Mouse (Mus musculus) hindbrain, embryonic 10.5 days (tissue): ENCODE results near the gene Pak6. TPM values are rescaled to one million over a fixed set of nuclear protein-coding genes. Genes with fewer than 3 reads are reported as not detected.

Experiments
- DNase-seq: peaks from one replicate; pipeline ENCODE4 v3.0.0-alpha.2; 2017; ENCODE audit warnings: low spot score
- H3K27ac ChIP-seq: fragments of 300-500 bp; sonication (generic); 2 replicates; pipeline ENCODE4 v1.5.1; 2016; ENCODE audit warnings: mild to moderate bottlenecking, moderate library complexity
- H3K27me3 ChIP-seq: fragments of 300-500 bp; sonication (generic); 2 replicates; pipeline ENCODE4 v1.6.1; 2016; ENCODE audit warnings: mild to moderate bottlenecking; ENCODE audit not compliant: poor library complexity, insufficient read depth, severe bottlenecking
- H3K36me3 ChIP-seq: fragments of 300-500 bp; sonication (generic); 2 replicates; pipeline ENCODE4 v1.6.1; 2016; ENCODE audit warnings: mild to moderate bottlenecking, moderate library complexity
- H3K4me1 ChIP-seq: fragments of 300-500 bp; sonication (generic); replicated peaks from 2 replicates; pipeline ENCODE4 v1.6.1; 2016; ENCODE audit warnings: mild to moderate bottlenecking
- H3K4me3 ChIP-seq: fragments of 300-500 bp; sonication (generic); 2 replicates; pipeline ENCODE4 v1.5.1; 2016; ENCODE audit warnings: mild to moderate bottlenecking, moderate library complexity
- H3K9me3 ChIP-seq: fragments of 300-500 bp; sonication (generic); 2 replicates; pipeline ENCODE4 v1.6.1; 2016; ENCODE audit warnings: mild to moderate bottlenecking, moderate library complexity
- WGBS: fragments of 180-500 bp; shearing (Covaris S2); methylation state at CpG from one replicate; pipeline ENCODE4 v1.1.7; 2016; 5-methylcytosine and 5-hydroxymethylcytosine counted together
- polyA plus RNA-seq: library from polyadenylated mRNA; unstranded; fragments of >200 nt; fragmentation: Nextera tagmentation; extraction: Ambion mirVana; gene quantifications from 2 replicates; pipeline ENCODE4 v1.2.1, GENCODE M21; 2016

The Pak6 gene
- polyA plus RNA-seq, 1 experiment from 2014 or later = 0.90 TPM

GRCm38 (mm10) chr2:118671728-118672127 lies 8.6 kb downstream of the Pak6 start:
- DNase-seq = no peak
- Histone ChIP-seq H3K27ac (no peak overlapping the region), H3K27me3 (peaks cover 75% of the 10 kb centered on the region), H3K4me1 (peaks cover 20% of the 10 kb centered on the region), H3K9me3 (no peaks in the 10 kb centered on the region), H3K36me3 (no peaks in the 10 kb centered on the region), H3K4me3 (no peak overlapping the region)
- WGBS = 66% methylated on average over 1 of the region's 1 CpGs

DNA sequence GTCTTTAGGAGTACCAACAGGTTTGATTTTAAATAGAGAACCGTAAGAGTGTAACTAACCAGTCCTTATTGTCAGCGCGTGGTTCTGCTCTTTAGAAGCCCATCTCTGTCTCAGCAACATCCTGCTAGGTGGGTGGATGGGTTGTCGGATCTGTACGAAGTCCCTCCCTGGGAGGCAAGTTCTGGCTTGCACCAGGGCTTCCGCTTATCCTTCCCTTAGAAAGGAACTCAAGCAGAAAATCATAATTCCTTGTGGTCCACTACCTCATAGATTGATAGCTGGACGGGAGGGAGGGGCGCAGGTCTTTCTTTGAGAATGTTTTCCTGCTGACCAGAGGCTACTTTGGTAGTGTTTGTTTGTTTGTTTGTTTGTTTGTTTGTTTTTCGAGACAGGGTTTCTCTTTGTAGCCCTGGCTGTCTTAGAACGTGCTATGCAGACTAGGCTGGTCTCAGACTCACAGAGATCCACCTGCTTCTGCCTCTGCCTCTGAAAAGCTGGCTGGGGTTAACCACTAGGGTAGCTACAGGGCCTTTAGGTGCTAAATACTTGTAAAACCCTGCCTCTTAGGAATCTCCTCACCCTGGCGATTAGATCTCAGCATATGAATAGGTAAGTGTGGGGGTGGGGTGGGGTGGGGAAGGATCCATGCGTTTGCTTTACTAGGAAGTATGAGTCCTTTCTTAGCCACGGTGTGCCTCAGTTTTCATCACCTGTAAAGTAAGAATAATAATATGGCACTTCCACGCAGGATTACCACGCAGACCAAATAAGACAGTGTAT lies 10.8 kb downstream of the Pak6 start:
- peaks cover 93% of the 10 kb centered on the region for H3K27me3 ChIP-seq
- H3K36me3 ChIP-seq = no peaks in the 10 kb centered on the region
- peaks cover 23% of the 10 kb centered on the region for H3K4me1 ChIP-seq
- no peak for DNase-seq
- WGBS = 25% methylated on average over 15 of the region's 15 CpGs
- no peak overlapping the region for H3K4me3 ChIP-seq
- no peaks in the 10 kb centered on the region for H3K9me3 ChIP-seq
- no peak overlapping the region for H3K27ac ChIP-seq

DNA sequence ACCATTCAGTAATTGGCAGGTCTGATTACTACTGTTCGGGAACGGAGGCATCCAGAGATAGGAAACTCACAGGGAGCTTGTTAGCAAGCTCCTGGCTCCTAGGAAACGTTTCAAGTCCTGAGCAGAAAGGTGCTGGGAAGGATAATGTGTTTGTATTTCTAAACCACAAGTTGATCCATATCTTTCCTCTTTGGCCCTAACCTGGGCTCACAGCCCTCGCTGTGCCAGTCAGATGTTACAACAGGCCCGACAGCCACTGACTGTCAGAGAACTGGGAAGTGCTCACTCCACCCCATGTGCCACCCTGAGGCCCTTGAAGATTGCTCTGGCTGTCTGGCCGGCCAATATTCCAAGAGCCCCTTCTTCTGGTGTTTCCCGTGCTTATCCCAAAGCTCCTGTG lies 11.4 kb downstream of the Pak6 start:
- Histone ChIP-seq H3K27ac (no peak overlapping the region), H3K4me3 (no peak overlapping the region), H3K9me3 (no peaks in the 10 kb centered on the region), H3K27me3 (peaks cover 96% of the 10 kb centered on the region), H3K4me1 (peaks cover 23% of the 10 kb centered on the region), H3K36me3 (no peaks in the 10 kb centered on the region)
- WGBS = 20% methylated on average over 7 of the region's 7 CpGs
- DNase-seq = no peak

GRCm38 (mm10) chr2:118676839-118677741 lies 14.0 kb downstream of the Pak6 start:
- no peak for DNase-seq
- under 1% methylated on average over 89 of the region's 89 CpGs for WGBS
- Histone ChIP-seq H3K27ac (peak overlapping the region; percentile 62; the same call in 1 of the 2 replicates), H3K4me1 (peaks cover 21% of the 10 kb centered on the region), H3K9me3 (no peaks in the 10 kb centered on the region), H3K27me3 (peaks cover 94% of the 10 kb centered on the region), H3K4me3 (peak overlapping the region; percentile 64), H3K36me3 (no peaks in the 10 kb centered on the region)

GRCm38 (mm10) chr2:118677817-118678216 lies 14.7 kb downstream of the Pak6 start:
- H3K9me3 ChIP-seq = no peaks in the 10 kb centered on the region
- H3K27ac ChIP-seq = 0 out of 2 replicates have a peak overlapping the region, but pooled peaks have one; percentile 62
- WGBS = 17% methylated on average over 4 of the region's 4 CpGs
- DNase-seq = no peak
- H3K36me3 ChIP-seq = no peaks in the 10 kb centered on the region
- H3K4me3 ChIP-seq = peak overlapping the region; percentile 64
- peaks cover 26% of the 10 kb centered on the region for H3K4me1 ChIP-seq
- H3K27me3 ChIP-seq = peaks cover 92% of the 10 kb centered on the region

- H3K27me3 ChIP-seq = peaks cover 79% of the 10 kb centered on the region
- H3K4me1 ChIP-seq = peaks cover 19% of the 10 kb centered on the region
- no peak overlapping the region for H3K4me3 ChIP-seq
- DNase-seq = no peak
- H3K27ac ChIP-seq = no peak overlapping the region
- H3K36me3 ChIP-seq = no peaks in the 10 kb centered on the region
- H3K9me3 ChIP-seq = no peaks in the 10 kb centered on the region
- 77% methylated on average over 3 of the region's 3 CpGs for WGBS
These were observed 16.5 kb downstream of the Pak6 start for GRCm38 (mm10) chr2:118679577-118679976.

DNA sequence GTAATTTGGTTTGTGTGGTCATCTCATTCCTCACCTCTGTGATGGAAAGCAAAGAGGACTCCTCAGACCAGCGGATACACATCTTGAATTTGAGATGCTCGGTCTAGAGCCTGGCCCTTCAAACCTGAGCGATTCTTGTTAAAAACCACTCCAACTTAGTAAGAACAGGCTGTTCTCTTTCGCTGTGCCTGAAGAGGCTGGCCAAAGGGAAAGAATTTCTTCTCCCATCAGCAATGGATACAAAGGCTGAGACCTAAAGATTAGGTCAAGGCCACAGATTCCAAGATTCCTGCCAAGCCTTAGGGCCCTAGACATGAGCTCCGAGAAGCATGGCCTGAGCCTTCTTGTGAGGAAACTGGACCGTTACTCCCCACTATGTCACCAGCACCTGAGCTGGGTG lies 17.8 kb downstream of the Pak6 start:
- 92% methylated on average over 6 of the region's 6 CpGs for WGBS

DNA sequence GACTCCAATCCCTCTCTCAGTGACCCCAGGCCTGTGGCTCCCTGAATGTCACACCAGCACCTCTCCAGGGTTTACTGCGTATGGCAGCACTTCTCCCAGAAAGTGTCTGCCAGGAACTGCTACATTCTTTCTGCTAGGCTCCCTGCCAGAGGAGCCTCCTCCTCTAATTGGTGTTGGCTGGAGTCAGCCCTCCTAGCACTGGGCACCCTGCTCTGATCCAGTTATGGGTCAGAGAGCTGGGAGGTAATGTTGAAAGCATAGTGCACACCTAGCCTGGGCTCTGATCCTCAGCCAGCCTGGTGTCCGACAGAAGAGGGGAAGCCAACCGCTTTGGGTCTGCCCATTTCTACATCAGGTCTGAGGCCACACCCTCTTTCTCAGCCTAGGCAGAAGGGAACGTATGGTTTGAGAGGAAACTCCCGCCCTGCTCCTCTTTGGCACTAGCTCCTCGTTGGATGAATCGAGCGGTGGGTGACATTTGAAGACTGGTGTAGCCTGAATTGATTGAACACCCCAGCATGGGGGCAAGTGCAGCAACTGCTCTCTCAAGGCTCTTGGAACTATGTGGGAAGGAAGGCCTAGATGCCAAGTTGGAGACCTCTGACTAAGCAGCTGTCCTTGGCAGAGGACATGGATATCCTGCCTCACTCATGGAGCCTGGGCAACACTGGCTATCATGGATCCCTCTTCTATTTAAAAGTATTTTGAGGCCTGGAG lies 19.6 kb downstream of the Pak6 start:
- Histone ChIP-seq H3K27ac (no peak overlapping the region), H3K9me3 (no peaks in the 10 kb centered on the region), H3K36me3 (no peaks in the 10 kb centered on the region), H3K4me3 (no peak overlapping the region), H3K4me1 (peaks cover 7% of the 10 kb centered on the region), H3K27me3 (peaks cover 56% of the 10 kb centered on the region)
- DNase-seq = no peak
- 58% methylated on average over 8 of the region's 8 CpGs for WGBS

More for the DNA sequence above, 17.8 kb downstream of the Pak6 start:
- Histone ChIP-seq H3K9me3 (no peaks in the 10 kb centered on the region), H3K4me1 (peaks cover 19% of the 10 kb centered on the region), H3K27ac (no peak overlapping the region), H3K4me3 (no peak overlapping the region), H3K27me3 (peaks cover 65% of the 10 kb centered on the region), H3K36me3 (no peaks in the 10 kb centered on the region)
- DNase-seq = no peak

GRCm38 (mm10) chr2:118685088-118685487 lies 22.0 kb downstream of the Pak6 start:
- Histone ChIP-seq H3K36me3 (no peaks in the 10 kb centered on the region), H3K4me3 (no peak overlapping the region), H3K9me3 (no peaks in the 10 kb centered on the region), H3K27ac (no peak overlapping the region), H3K27me3 (peaks cover 39% of the 10 kb centered on the region), H3K4me1 (0 out of 2 replicates have a peak, but pooled peaks cover 9% of the 10 kb centered on the region)
- DNase-seq = no peak
- WGBS = 91% methylated on average over 4 of the region's 4 CpGs

GRCm38 (mm10) chr2:118686693-118687092 lies 23.6 kb downstream of the Pak6 start:
- Histone ChIP-seq H3K9me3 (no peaks in the 10 kb centered on the region), H3K36me3 (no peaks in the 10 kb centered on the region), H3K4me3 (no peak overlapping the region), H3K27me3 (peaks cover 30% of the 10 kb centered on the region), H3K27ac (no peak overlapping the region), H3K4me1 (0 out of 2 replicates have a peak, but pooled peaks cover 9% of the 10 kb centered on the region)
- DNase-seq = no peak
- WGBS = 82% methylated on average over 8 of the region's 8 CpGs

- Histone ChIP-seq H3K27ac (no peak overlapping the region), H3K4me3 (no peak overlapping the region), H3K36me3 (no peaks in the 10 kb centered on the region), H3K27me3 (peaks cover 25% of the 10 kb centered on the region), H3K9me3 (no peaks in the 10 kb centered on the region), H3K4me1 (0 out of 2 replicates have a peak, but pooled peaks cover 5% of the 10 kb centered on the region)
- DNase-seq = no peak
- 93% methylated on average over 3 of the region's 3 CpGs for WGBS
These were observed 24.7 kb downstream of the Pak6 start for GRCm38 (mm10) chr2:118687791-118688190.

- no peaks in the 10 kb centered on the region for H3K36me3 ChIP-seq
- H3K27me3 ChIP-seq = peaks cover 39% of the 10 kb centered on the region
- H3K4me3 ChIP-seq = no peak overlapping the region
- no peaks in the 10 kb centered on the region for H3K9me3 ChIP-seq
- DNase-seq = no peak
- H3K27ac ChIP-seq = no peak overlapping the region
- H3K4me1 ChIP-seq = 0 out of 2 replicates have a peak, but pooled peaks cover 11% of the 10 kb centered on the region
- WGBS = 82% methylated on average over 10 of the region's 10 CpGs
These were observed 26.8 kb downstream of the Pak6 start for GRCm38 (mm10) chr2:118689875-118690274.
